Mouse (Mus musculus) urinary bladder, postnatal 36 days (tissue): ENCODE results near the gene Unk.
"Not testable (repeated sequence)": the region's sequence is repeated elsewhere in the genome, so short reads cannot be mapped to it uniquely, and the experiment has no call there.

Experiments
- DNase-seq, 2 experiments: peaks; one replicate each; pipeline ENCODE4 v3.0.0; 2022; ENCODE audit warnings: low spot score in 2 of 2, mixed read lengths in 1 of 2

Unk gene

GRCm38 (mm10) chr11:116087194-116088130, 57.3 kb downstream of the Unk start:
- peak; percentile 89 to 90 for DNase-seq

GRCm38 (mm10) chr11:116088188-116088587, 58.1 kb downstream of the Unk start:
- DNase-seq: no peak

DNA sequence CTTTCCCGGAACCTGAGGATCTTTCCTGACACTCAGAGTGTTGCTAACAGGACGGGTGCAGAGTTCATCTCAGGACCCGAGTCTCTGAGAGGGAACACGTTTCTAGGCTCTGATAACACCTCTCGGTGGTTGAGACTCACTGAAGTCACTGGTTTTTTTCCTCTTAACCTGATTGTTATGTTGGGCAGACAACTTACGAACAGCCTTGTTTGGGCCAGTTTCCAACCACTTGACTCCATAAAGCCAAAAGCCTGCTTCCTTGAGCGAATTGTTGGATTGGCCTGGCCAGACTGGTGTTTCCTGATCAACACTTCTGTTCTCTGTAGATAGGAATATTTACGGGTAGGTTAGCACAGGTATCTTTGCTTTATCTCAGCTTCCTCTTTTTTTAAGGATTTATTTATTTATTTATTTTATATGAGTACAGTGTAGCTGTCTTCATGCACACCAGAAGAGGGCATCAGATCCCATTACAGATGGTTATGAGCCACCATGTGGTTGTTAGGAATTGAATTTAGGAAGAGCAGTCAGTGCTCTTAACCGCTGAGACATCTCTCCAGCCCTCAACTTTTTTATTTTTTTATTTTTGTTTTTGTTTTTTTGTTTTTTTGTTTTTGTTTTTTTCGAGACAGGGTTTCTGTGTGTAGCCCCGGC, 58.7 kb downstream of the Unk start:
- no peak for DNase-seq

DNA sequence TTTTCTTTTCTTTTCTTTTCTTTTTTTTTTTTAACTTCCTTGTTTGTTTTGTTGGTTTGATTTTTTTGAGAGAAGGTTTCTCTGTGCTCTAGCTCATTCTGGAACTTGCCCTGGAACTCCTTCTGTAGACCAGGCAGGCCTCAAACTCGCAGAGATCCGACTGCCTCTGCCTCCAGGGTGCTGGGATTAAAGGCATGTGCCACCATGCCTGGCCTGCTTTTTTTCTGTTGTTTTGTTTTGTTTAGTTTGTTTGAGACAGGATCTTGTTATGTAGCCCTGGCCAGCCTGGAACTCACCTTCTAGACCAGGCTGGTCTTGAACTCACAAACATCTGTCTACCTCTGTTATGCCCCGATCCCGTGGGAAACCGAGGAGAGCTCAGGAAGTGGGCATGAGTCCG, 59.4 kb downstream of the Unk start:
- no peak for DNase-seq

- DNase-seq: no peak
These were observed 61.5 kb downstream of the Unk start for GRCm38 (mm10) chr11:116091591-116091990.

DNA sequence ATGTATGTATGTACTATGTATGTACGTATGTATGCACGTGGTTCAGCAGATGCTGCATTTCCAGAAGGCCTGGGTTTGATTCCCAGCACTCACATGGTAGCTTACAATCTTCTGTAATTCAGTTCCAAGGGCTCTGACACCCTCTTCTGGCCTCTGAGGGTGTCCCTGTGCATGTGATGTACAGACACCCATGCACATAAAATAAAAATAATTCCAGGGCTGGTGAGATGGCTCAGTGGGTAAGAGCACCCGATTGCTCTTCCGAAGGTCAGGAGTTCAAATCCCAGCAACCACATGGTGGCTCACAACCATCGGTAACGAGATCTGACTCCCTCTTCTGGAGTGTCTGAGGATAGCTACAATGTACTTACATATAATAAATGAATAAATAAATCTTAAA, 62.8 kb downstream of the Unk start:
- not testable (repeated sequence) for DNase-seq

- no peak for DNase-seq
These were observed 63.8 kb downstream of the Unk start for GRCm38 (mm10) chr11:116093771-116094565.

GRCm38 (mm10) chr11:116095573-116095972, 65.5 kb downstream of the Unk start:
- DNase-seq: peak in 1 of 2 experiments; percentile 71

- no peak for DNase-seq
These were observed 66.3 kb downstream of the Unk start for GRCm38 (mm10) chr11:116096213-116097108.

DNA sequence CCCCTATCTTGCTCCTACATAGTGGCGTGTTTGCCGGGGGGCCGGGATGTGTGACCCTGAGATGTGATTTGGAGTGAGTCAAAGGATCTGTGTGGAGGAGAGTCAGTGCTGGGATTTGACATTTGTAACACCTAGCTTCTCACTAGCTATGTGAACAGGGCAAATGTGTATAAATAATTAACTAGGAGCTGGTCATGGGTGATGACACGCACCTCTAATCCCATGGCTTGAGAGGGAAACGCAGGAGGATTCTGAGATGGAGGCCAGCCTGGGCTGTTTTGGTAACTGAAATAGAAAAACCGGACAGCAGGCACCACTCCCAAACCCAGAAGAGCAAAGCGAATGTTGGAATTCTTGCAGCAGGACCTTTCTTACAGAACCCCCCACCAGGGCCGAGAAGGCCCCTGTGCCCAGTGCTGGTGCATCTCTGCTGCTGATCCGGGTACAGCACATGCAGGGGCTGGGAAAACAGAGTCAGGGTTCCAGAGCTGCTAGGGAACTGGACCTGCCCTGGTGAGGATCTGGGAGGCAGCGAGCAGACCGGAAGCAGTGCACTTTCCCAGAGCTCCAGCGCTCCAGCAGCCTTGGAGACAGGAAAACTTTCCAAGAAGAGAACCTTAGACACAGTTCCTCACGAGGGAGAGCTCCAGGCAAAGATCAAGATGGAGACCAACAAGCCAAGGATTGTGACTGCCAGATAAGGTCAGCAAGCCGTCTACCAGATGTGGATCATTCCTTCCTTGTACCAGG, 68.8 kb downstream of the Unk start:
- DNase-seq: no peak

- no peak for DNase-seq
These were observed 69.3 kb downstream of the Unk start for GRCm38 (mm10) chr11:116099462-116099861.

GRCm38 (mm10) chr11:116100385-116100784, 70.3 kb downstream of the Unk start:
- DNase-seq: peak; percentile 67 to 85

- no peak for DNase-seq
These were observed 70.7 kb downstream of the Unk start for GRCm38 (mm10) chr11:116100839-116101238.

- peak in 1 of 2 experiments; percentile 68 for DNase-seq
These were observed 71.8 kb downstream of the Unk start for GRCm38 (mm10) chr11:116101931-116102381.

- no peak for DNase-seq
These were observed 72.3 kb downstream of the Unk start for GRCm38 (mm10) chr11:116102472-116102871.

- no peak for DNase-seq
These were observed 73.5 kb downstream of the Unk start for GRCm38 (mm10) chr11:116103572-116103971.

DNA sequence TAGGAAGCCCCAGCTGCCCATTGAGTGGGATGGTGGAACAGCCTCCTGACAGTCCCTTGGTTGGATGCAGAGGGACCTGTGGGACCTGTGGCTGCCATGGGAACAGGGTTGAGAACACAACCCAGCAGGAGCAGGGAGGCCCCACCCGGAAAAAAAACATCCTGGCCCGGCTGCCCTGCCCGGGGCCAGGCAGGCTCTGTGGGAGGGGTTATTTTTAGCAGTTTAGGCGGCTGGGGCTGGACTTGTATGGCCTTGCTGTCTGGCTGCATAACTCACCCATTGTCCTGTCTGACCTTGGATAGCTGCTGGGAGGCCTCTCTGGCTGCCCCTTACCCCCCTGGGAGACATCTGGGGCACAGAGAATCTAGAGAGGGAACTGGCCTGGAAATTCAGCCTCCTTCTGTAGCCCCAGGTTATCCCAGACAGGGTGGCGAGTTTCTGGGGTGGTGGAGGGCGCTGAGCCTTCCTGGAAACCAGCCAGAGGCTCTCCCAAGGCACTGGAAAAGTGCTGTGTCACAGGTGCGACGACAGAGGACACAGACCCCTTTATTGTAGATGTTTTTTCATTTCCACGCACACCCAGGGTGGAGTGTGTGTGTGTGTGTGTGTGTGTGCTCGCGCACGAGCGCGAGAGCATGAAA, 74.0 kb downstream of the Unk start:
- peak; percentile 58 to 74 for DNase-seq

DNA sequence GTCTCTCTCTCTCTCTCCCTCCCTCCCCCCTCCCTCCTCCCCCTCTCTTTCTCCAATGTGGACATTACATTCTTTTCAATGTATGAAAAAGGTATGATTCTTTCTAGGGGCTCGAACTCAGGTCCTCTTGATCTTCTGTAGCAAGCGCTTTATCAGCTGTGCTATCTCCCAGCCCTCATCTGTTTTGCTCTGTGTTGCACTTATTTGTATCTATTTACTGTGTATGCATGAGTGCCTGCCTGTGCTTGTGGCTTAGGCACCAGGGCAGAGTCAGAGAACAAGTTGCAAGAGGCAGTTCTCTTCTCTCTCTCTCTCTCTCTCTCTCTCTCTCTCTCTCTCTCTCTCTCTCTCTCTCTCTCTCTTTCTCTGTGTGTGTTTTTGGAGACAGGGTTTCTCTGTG, 74.9 kb downstream of the Unk start:
- no peak for DNase-seq

GRCm38 (mm10) chr11:116106154-116106962, 76.2 kb downstream of the Unk start:
- DNase-seq: no peak
